ENCODE assay signal across 21 mouse cellular contexts in the genomic region with DNA sequence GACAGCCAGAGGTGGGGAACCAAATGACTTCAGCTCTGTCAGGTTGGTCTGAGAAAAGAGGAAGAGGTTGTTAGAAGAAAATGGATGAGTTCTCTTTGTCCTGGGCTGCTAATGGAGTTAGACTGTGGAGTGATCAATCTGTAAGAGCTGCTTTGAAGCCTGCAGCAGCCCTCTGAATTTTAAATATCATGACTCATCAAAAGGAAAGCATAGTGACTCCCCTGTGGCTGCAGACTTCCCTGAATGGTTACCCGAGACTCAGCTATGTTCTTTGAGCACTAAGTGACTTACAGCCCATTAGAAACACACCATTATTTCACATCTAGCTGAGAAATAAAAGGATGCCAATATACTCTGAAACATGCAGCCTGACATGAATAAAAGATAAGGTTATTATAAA.
DNase-seq lines count a peak whose midpoint lies in the region; ATAC-seq lines count a peak whose summit lies in the region.
"Had no signal": no experiment of that assay in that cellular context is flagged by ENCODE, and none has a peak within 500 bp of the region (broad histone marks: within the 10 kb centered on the region; RNA-seq: fewer than 3 reads in every experiment).

No protein-coding gene starts in this region.

- H3K27ac ChIP-seq in forebrain, embryonic 14.5 days (ENCODE audit: low read depth, low read length) = no peak overlapping the region
- H3K27ac ChIP-seq in forebrain, embryonic 10.5 days = no peak overlapping the region
- H3K27ac ChIP-seq in midbrain, embryonic 12.5 days (replicated peaks) = 0 out of 2 replicates have a peak overlapping the region, but pooled peaks have one; percentile 5
- H3K27ac ChIP-seq in midbrain, embryonic 10.5 days (replicated peaks) = no peak overlapping the region
- H3K27ac ChIP-seq in midbrain, embryonic 14.5 days (replicated peaks; ENCODE audit: low read depth, low read length) = peak overlapping the region; percentile 66
- H3K27ac ChIP-seq: embryonic facial prominence, embryonic 10.5 days; gastrocnemius, adult 2 months; intestine, embryonic 15.5 days; limb, embryonic 13.5 days; liver, embryonic 13.5 days; neural tube, embryonic 12.5 days had no signal

- no peak overlapping the region for H3K4me2 ChIP-seq in forebrain, embryonic 14.5 days (ENCODE audit: low read length)
- H3K4me2 ChIP-seq in midbrain, embryonic 12.5 days (replicated peaks) = no peak overlapping the region
- H3K4me2 ChIP-seq in midbrain, embryonic 14.5 days (ENCODE audit: low read length) = no peak overlapping the region
- H3K4me2 ChIP-seq: intestine, embryonic 15.5 days; limb, embryonic 13.5 days; liver, embryonic 13.5 days; lung, embryonic 14.5 days; neural tube, embryonic 12.5 days had no signal

- 30% methylated on average over 1 of the region's 1 CpGs for WGBS in forebrain, embryonic 14.5 days
- WGBS in forebrain, embryonic 10.5 days = 65% methylated on average over 1 of the region's 1 CpGs
- WGBS in midbrain, embryonic 12.5 days = 41% methylated on average over 1 of the region's 1 CpGs
- 59% methylated on average over 1 of the region's 1 CpGs for WGBS in midbrain, embryonic 10.5 days
- WGBS in midbrain, embryonic 14.5 days = 31% methylated on average over 1 of the region's 1 CpGs

- H3K27me3 ChIP-seq in forebrain, embryonic 14.5 days (replicated peaks; ENCODE audit: control insufficient read depth, insufficient read depth, low read length) = no peaks in the 10 kb centered on the region
- no peaks in the 10 kb centered on the region for H3K27me3 ChIP-seq in forebrain, embryonic 10.5 days (ENCODE audit: poor library complexity, severe bottlenecking)
- no peaks in the 10 kb centered on the region for H3K27me3 ChIP-seq in midbrain, embryonic 12.5 days
- H3K27me3 ChIP-seq in midbrain, embryonic 10.5 days (ENCODE audit: low read depth, poor library complexity, severe bottlenecking) = no peaks in the 10 kb centered on the region
- no peaks in the 10 kb centered on the region for H3K27me3 ChIP-seq in midbrain, embryonic 14.5 days (ENCODE audit: control insufficient read depth, insufficient read depth, low read length)
- H3K27me3 ChIP-seq: intestine, embryonic 15.5 days; limb, embryonic 13.5 days; liver, embryonic 13.5 days; neural tube, embryonic 12.5 days had no signal

- H3K4me1 ChIP-seq in forebrain, embryonic 14.5 days (ENCODE audit: control insufficient read depth, insufficient read depth, low read length) = no peaks in the 10 kb centered on the region
- H3K4me1 ChIP-seq in forebrain, embryonic 10.5 days = no peaks in the 10 kb centered on the region
- H3K4me1 ChIP-seq in midbrain, embryonic 12.5 days = no peaks in the 10 kb centered on the region; the same call in 1 of the 2 replicates
- 0 out of 2 replicates have a peak, but pooled peaks cover 2% of the 10 kb centered on the region for H3K4me1 ChIP-seq in midbrain, embryonic 10.5 days
- peaks cover 7% of the 10 kb centered on the region; the same call in 1 of the 2 replicates for H3K4me1 ChIP-seq in midbrain, embryonic 14.5 days (ENCODE audit: control insufficient read depth, insufficient read depth, low read length)
- H3K4me1 ChIP-seq: embryonic facial prominence, embryonic 10.5 days; intestine, embryonic 15.5 days; limb, embryonic 13.5 days; liver, embryonic 13.5 days; neural tube, embryonic 12.5 days had no signal

- H3K9ac ChIP-seq in forebrain, embryonic 14.5 days (ENCODE audit: low read length) = no peak overlapping the region
- H3K9ac ChIP-seq in midbrain, embryonic 12.5 days (replicated peaks) = no peak overlapping the region
- no peak overlapping the region for H3K9ac ChIP-seq in midbrain, embryonic 14.5 days (replicated peaks; ENCODE audit: low read length)
- H3K9ac ChIP-seq: intestine, embryonic 15.5 days; limb, embryonic 13.5 days; liver, embryonic 13.5 days; lung, embryonic 14.5 days; neural tube, embryonic 12.5 days had no signal

- H3K9me3 ChIP-seq in forebrain, embryonic 14.5 days (replicated peaks; ENCODE audit: control insufficient read depth, low read length) = no peaks in the 10 kb centered on the region
- no peaks in the 10 kb centered on the region for H3K9me3 ChIP-seq in forebrain, embryonic 10.5 days
- no peaks in the 10 kb centered on the region for H3K9me3 ChIP-seq in midbrain, embryonic 12.5 days
- H3K9me3 ChIP-seq in midbrain, embryonic 10.5 days (replicated peaks) = no peaks in the 10 kb centered on the region
- no peaks in the 10 kb centered on the region for H3K9me3 ChIP-seq in midbrain, embryonic 14.5 days (ENCODE audit: control insufficient read depth, low read length)
- H3K9me3 ChIP-seq: embryonic facial prominence, embryonic 10.5 days; intestine, embryonic 15.5 days; limb, embryonic 13.5 days; liver, embryonic 13.5 days; neural tube, embryonic 12.5 days had no signal

- DNase-seq in forebrain, embryonic 14.5 days (ENCODE audit: low spot score) = peak; percentile 39
- DNase-seq in forebrain, embryonic 10.5 days (ENCODE audit: extremely low spot score, low spot score) = no peak
- DNase-seq in midbrain, embryonic 10.5 days (ENCODE audit: low spot score) = no peak
- DNase-seq in midbrain, embryonic 14.5 days = peak; percentile 58
- peak; percentile 5 for DNase-seq in retina, embryonic 14.5 days (ENCODE audit: low spot score)
- no peak for DNase-seq in lung, postnatal 36 days
- no peak for DNase-seq in urinary bladder, postnatal 10 days (ENCODE audit: low spot score)
- DNase-seq: adrenal gland, postnatal 25 days; cerebellum, adult 2 months; cerebellum, postnatal 36 days; gastrocnemius, adult 2 months; heart, adult 11 months; heart, postnatal 36 days; liver, embryonic 13.5 days; lung, embryonic 14.5 days; lung, postnatal 4 days had no signal

- no peaks in the 10 kb centered on the region for H3K36me3 ChIP-seq in forebrain, embryonic 14.5 days (ENCODE audit: control insufficient read depth, insufficient read depth, low read length)
- H3K36me3 ChIP-seq in forebrain, embryonic 10.5 days (replicated peaks) = no peaks in the 10 kb centered on the region
- H3K36me3 ChIP-seq in midbrain, embryonic 12.5 days = no peaks in the 10 kb centered on the region
- no peaks in the 10 kb centered on the region for H3K36me3 ChIP-seq in midbrain, embryonic 10.5 days
- H3K36me3 ChIP-seq in midbrain, embryonic 14.5 days (ENCODE audit: control insufficient read depth, insufficient read depth, low read length) = no peaks in the 10 kb centered on the region
- H3K36me3 ChIP-seq: embryonic facial prominence, embryonic 10.5 days; intestine, embryonic 15.5 days; limb, embryonic 13.5 days; liver, embryonic 13.5 days; neural tube, embryonic 12.5 days had no signal

- ATAC-seq in forebrain, embryonic 14.5 days = 0 out of 2 replicates have a peak, but pooled peaks have one; percentile 37
- no peak for ATAC-seq in midbrain, embryonic 12.5 days (ENCODE audit: low FRiP score, low read depth)
- ATAC-seq in midbrain, embryonic 14.5 days (ENCODE audit: low FRiP score, low TSS enrichment) = no peak
- ATAC-seq: intestine, embryonic 15.5 days had no signal

- H3K4me3 ChIP-seq in forebrain, embryonic 14.5 days (ENCODE audit: low read depth, low read length) = no peak overlapping the region
- no peak overlapping the region for H3K4me3 ChIP-seq in forebrain, embryonic 10.5 days
- H3K4me3 ChIP-seq in midbrain, embryonic 12.5 days = no peak overlapping the region
- no peak overlapping the region for H3K4me3 ChIP-seq in midbrain, embryonic 10.5 days
- H3K4me3 ChIP-seq in midbrain, embryonic 14.5 days (replicated peaks; ENCODE audit: low read depth, low read length) = no peak overlapping the region
- H3K4me3 ChIP-seq: embryonic facial prominence, embryonic 10.5 days; gastrocnemius, adult 2 months; intestine, embryonic 15.5 days; limb, embryonic 13.5 days; liver, embryonic 13.5 days; neural tube, embryonic 12.5 days had no signal

Comparison
In these comparisons a context has a peak if more than half of its experiments do, and no peak if none do; other contexts are left out.
1. DNase-seq: peak in forebrain, embryonic 14.5 days (single experiment), midbrain, embryonic 14.5 days (single experiment) and retina, embryonic 14.5 days (single experiment); none in forebrain, embryonic 10.5 days (single experiment), midbrain, embryonic 10.5 days (single experiment), lung, postnatal 36 days (single experiment) and urinary bladder, postnatal 10 days (single experiment).
2. H3K27ac ChIP-seq: peak in midbrain, embryonic 12.5 days (single experiment) and midbrain, embryonic 14.5 days (single experiment); none in forebrain, embryonic 14.5 days (single experiment), forebrain, embryonic 10.5 days (single experiment) and midbrain, embryonic 10.5 days (single experiment).